Mouse (Mus musculus): ENCODE results near the gene Herc6. TPM values are rescaled to one million over a fixed set of nuclear protein-coding genes. Genes with fewer than 3 reads are reported as not detected.

Gene Herc6
- total RNA-seq, 2 experiments from 2014 or later = 12.4 to 18.6 TPM

DNA sequence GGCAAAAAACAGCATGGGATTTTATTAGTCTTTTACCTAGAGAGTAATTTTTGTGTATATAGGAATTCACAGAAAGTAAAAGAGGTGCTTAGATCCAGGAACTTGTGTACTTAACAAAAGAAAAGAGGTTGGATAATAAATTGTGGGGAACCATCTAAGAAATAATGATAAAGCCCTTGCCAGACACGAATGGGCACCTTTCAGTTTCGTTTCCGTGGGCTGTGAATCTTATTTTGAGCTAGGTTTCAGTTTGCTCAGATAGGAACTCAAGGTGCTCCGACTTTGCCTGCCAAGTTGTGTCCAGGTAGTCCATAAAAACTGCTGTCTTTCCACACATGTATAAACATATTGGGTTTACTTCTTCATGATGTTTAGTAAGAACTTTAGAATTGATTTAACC, 1.6 kb downstream of the Herc6 start:
- DNase-seq (ENCODE audit: extremely low spot score in 1 of 2, low spot score in 2 of 2) = no peak
- intact Hi-C loops (cut with DNase I) = loop anchor here (5.0 kb wide), 1 partner anchor 120 kb away; the partner anchor contains the start of gene Lancl2
- Histone ChIP-seq H3K4me3 (peak overlapping the region; percentile 4; the same call in 1 of the 2 replicates), H3K27ac (no peak overlapping the region)
- no peak for TF ChIP-seq CTCF (IDR thresholded peaks at IDR 0.05)

DNA sequence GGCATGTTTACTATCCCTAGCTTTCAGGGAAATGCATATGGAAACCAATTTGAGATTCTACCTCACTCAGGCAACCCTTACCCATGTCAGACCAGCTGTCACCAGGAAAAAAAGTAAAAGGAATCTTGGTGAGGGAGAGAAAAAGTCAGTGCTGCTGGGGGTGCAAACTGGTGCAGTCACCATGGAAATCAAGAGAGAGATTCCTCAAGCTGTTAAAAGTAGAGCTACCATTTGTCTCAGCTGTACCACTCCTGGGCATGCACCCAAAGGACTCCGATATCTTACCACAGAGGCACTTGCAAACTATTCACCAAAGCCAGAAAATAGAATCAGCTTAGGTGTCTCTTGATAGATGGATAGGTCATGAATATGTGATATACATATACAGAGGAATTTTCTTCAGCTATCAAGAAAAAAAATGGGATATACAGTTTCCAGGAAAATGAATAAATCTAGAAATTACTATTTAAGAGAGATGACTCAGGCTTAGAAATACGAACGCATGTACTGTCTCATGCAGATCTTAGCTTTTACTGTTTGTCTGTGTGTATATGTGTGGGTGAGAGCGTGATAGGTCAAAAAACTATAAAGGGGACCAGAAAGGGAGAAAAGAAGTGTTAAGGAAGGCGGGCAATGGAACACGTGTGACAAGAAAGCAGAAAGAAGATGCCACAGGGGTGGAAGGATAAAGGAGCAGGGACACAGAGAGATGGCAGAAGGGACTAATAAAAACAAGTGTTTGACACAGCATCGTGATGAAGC, 24.9 kb downstream of the Herc6 start:
- Histone ChIP-seq H3K27ac (peak overlapping the region; percentile 90), H3K4me3 (no peak overlapping the region)
- DNase-seq (ENCODE audit: extremely low spot score in 1 of 2, low spot score in 2 of 2) = peak; percentile 21 to 48
- no peak for TF ChIP-seq CTCF (IDR thresholded peaks at IDR 0.05)
- intact Hi-C loops (cut with DNase I) = loop anchor here (5.0 to 10.0 kb wide), 4 partner anchors 93 to 252 kb away; partner anchors contain the start of genes Lancl2 and Vopp1

DNA sequence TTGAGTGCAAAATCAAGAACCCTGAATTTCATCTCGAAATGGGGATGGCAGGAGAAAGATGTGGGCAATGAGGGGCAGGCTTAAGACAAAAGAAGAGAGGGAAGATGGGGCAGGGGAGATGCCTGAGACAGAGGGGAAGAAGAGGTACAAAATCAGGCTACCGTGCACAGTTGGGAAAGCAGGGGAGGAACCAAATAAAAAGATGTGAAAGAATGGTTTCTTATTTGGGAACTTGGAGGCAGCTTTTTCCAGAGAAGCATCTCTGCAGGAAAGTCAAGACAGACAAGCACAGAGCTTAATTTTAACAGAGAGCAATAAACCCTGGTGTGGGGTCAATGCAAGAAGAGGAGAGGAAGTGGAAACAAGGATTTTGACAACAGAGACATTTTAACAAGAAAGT, 27.2 kb downstream of the Herc6 start:
- intact Hi-C loops (cut with DNase I) = loop anchor here (1.0 to 10.0 kb wide), 5 partner anchors 76 to 249 kb away; partner anchors contain the start of genes Lancl2 and Vopp1
- no peak for DNase-seq (ENCODE audit: extremely low spot score in 1 of 2, low spot score in 2 of 2)

DNA sequence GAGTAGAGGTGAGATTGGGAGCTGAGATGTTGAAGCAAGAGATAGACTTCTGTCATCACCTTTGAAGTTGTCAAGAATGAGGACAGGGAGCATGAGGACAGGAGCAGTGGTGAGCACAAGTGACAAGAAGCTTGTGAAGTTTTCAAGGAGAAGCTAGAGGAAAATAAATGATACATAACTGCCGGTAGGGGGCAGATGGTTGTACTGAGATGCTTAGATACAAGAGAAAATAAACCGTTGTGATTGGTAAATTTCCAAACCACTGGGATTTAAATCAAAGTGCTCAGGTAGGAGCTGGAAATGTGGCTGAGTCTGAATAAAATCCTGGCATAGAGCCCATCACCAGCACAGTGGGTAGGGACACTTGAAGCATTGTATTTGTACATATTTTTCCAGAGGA, 28.8 kb downstream of the Herc6 start:
- no peak overlapping the region for H3K27ac ChIP-seq
- intact Hi-C loops (cut with DNase I) = loop anchor here (5.0 to 10.0 kb wide), 4 partner anchors 93 to 248 kb away; partner anchors contain the start of genes Lancl2 and Vopp1
- peak; percentile 56 for TF ChIP-seq CTCF (IDR thresholded peaks at IDR 0.05)
- DNase-seq (ENCODE audit: extremely low spot score in 1 of 2, low spot score in 2 of 2) = no peak
- no peak overlapping the region for H3K4me3 ChIP-seq

More for the DNA sequence above, 27.2 kb downstream of the Herc6 start:
- Histone ChIP-seq H3K27ac (peak overlapping the region; percentile 53; the same call in 1 of the 2 replicates), H3K4me3 (no peak overlapping the region)
- TF ChIP-seq CTCF (IDR thresholded peaks at IDR 0.05) = no peak

DNA sequence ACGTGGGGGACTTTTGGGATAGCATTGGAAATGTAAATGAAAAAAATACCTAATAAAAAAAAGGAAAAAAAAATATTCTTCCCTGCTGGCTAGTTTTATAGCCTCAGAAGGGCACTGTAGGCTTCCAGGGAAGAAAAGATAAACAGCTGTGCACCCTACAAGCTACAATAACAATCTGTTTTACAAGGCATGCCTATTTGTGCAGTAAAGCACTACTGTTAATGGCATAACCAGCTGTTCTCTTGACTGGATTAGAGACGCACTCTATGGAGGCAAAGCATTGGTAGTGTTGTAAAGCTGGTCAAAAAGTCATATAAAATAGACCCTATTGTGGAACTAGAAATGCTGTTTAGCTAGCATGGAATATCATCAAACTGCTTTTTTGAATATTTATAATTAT, 35.0 kb downstream of the Herc6 start:
- TF ChIP-seq CTCF (IDR thresholded peaks at IDR 0.05) = no peak
- no peak overlapping the region for H3K27ac ChIP-seq
- DNase-seq (ENCODE audit: extremely low spot score in 1 of 2, low spot score in 2 of 2) = no peak
- no peak overlapping the region for H3K4me3 ChIP-seq
- intact Hi-C loops (cut with DNase I) = no loop called here

DNA sequence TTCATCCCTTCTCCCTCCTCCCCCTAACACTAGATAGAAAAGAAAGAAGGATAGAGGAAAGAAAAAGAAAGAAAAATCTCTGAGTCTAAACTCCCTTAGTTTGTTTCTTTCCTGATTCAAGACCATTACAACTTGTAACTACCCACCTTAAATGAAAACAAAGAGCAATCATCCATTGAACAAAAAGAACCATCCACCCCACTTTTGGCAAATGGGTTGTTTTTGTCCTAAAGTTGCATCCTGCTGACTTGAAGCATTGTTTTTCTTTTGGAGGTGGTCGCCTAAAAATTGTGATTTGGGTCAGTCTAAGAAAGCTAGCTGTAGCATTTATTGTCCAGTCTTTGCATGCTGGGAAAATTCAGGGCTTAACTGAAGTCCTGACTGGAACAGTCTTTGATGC, 58.7 kb downstream of the Herc6 start:
- intact Hi-C loops (cut with DNase I) = no loop called here
- H3K4me3 ChIP-seq = no peak overlapping the region
- TF ChIP-seq CTCF (IDR thresholded peaks at IDR 0.05) = no peak
- no peak for DNase-seq (ENCODE audit: extremely low spot score in 1 of 2, low spot score in 2 of 2)
- H3K27ac ChIP-seq = no peak overlapping the region

DNA sequence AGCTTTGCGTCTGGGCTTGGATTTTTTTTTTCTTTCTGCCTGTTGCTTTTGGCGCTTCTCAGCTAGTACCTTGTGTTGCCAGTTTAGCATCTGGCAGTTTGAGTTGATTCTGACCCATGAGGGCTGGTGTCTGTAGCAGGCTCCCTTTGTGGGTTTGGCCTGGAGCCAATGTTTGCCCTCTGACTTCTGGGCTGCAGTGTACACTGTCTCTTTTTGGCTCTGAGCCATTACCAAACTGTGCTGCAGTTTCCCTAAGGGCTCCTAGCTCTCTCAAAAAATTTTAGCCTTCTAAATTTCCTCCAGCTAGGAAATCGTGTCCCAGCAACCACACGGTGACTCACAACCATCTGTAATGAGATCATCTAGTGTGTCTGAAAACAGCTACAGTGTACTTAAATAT, 61.0 kb downstream of the Herc6 start:
- Histone ChIP-seq H3K27ac (no peak overlapping the region), H3K4me3 (no peak overlapping the region)
- TF ChIP-seq CTCF (IDR thresholded peaks at IDR 0.05) = no peak
- peak; percentile 17 to 43 for DNase-seq (ENCODE audit: extremely low spot score in 1 of 2, low spot score in 2 of 2)
- intact Hi-C loops (cut with DNase I) = no loop called here

DNA sequence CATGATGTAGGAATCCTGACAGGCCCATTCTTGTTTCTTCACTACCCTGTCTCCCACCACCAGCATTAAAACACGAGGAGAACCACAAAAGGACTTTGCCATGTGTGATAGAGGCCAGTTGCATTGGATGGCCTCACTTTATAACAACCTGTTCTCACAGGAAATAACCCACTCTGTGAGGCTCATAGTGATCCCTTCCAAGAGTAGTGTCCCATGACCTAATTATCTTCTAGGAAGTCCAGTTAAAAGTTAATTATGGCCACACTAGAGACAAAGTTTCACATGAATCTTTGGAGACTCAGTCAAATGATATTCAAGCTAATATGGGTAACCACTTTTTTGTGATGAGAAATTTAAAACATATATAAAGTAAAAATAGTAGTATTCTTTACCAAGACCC, 66.5 kb downstream of the Herc6 start:
- intact Hi-C loops (cut with DNase I) = no loop called here
- DNase-seq (ENCODE audit: extremely low spot score in 1 of 2, low spot score in 2 of 2) = no peak
- H3K4me3 ChIP-seq = no peak overlapping the region
- no peak overlapping the region for H3K27ac ChIP-seq
- TF ChIP-seq CTCF (IDR thresholded peaks at IDR 0.05) = no peak

DNA sequence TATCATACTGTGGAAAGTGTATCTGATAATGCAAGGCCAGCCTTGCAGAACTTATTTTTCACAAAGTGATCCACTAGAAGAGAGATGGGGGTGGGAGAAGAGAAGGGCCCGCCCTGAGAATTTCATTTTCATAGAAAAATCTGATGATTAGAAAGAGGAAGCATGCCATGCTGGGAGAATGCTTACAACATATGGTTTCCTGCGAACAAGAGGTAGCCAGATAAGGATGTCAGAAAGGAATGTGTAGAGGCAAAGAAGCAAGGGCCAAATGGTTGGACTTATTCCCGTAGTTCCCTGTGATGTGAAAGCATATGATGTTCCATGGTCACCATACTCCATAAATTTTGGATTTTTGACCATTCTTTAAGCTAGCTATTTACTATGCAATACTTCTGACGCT, 80.5 kb downstream of the Herc6 start:
- H3K27ac ChIP-seq = no peak overlapping the region
- no peak for TF ChIP-seq CTCF (IDR thresholded peaks at IDR 0.05)
- DNase-seq (ENCODE audit: extremely low spot score in 1 of 2, low spot score in 2 of 2) = no peak
- intact Hi-C loops (cut with DNase I) = no loop called here
- H3K4me3 ChIP-seq = no peak overlapping the region

DNA sequence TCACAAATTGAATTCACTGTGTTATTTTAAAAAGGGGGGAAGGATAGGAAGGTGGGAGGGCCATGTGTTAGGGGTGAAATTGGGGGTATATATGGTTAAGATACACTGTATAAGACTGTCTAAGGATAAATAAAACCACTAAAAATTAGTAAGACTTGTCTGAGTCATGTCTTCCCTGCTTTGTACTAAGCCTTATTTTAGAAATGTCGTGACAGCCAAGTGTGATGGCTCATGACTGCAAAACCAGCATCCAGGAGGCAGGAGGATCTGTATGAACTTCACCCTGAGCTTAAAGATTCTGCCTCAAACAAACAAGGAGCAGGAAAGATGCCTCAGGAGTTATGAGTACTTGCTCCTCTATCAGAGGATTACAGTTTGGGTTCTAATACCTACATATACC, 103.4 kb downstream of the Herc6 start:
- peak overlapping the region; percentile 57 for H3K27ac ChIP-seq
- no peak for TF ChIP-seq CTCF (IDR thresholded peaks at IDR 0.05)
- intact Hi-C loops (cut with DNase I) = loop anchor here (1.0 kb wide), 1 partner anchor 76 kb away; no protein-coding TSS in a partner anchor
- peak in 1 of 2 experiments; percentile 8 for DNase-seq (ENCODE audit: extremely low spot score in 1 of 2, low spot score in 2 of 2)
- no peak overlapping the region for H3K4me3 ChIP-seq

DNA sequence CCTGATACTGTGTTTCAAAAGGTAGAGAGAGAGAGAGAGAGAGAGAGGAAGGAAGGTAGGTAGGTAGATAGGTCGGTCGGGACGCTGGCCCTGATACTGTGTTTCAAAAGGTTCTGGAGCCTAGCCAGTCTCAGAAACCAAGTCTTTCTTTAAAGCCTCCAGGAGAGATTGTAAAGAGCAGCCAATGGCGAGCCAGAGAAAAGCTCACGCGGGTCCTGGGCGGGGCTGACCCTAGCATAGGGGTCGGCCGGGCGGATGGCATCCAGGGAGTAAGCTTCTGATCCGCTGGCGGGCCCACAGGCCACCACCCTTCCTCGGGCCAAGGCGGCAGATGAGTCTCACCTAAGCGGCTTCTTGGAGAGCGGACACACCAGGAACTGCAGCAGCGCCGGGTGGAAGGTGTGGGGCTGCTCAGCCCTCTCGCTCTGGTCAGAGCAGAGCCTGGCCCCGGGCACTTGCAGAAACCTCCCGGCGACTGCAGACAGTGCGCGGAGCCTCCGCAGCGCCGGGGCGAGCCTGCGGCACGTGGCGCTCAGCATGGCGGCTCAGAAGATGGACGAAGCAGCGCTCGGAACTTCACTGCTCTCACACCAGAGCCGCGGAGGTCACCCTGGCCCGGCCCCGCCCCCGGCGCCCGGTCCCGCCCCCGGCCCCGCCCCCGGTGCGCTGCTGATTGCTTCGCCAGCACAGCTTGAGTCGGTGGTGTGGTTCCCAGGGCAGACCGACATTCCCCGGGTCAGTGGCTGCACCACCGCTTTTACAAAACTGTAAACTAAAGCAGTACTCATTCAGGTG, 110.9 kb downstream of the Herc6 start, which contains the start of gene Pyurf:
Pyurf (minus strand) TSS at position 612 of the 795 bp plus-strand sequence.
- DNase-seq (ENCODE audit: extremely low spot score in 1 of 2, low spot score in 2 of 2) = peak; percentile 79 to 83
- Histone ChIP-seq H3K4me3 (peak within 1 kb of the TSS; percentile 70), H3K27ac (peak within 1 kb of the TSS; percentile 96)
- intact Hi-C loops (cut with DNase I) = loop anchor here (5.0 kb wide), 1 partner anchor 894 kb away; the partner anchor contains the start of gene Kbtbd2
- peak; percentile 9; the same call in 1 of the 2 replicates for TF ChIP-seq CTCF (IDR thresholded peaks at IDR 0.05)

DNA sequence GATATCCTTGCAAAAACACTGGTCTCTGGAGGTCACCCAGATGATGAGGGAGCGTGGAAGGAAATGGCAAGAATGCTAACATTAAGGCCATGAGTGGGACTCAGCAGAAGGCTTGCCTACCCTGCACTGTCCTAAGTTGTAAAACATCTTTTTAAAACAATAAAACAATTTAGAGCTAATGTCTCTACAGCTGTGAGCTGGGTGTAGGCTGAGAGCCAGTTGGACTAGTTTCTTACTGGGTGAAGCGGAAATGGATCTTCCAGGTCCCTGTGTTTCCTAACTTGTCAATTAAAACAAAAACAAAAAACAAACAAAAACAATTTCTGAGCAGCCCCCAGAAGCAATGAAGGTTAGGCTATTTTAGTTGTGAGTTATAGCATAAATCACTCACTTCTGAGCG, 112.3 kb downstream of the Herc6 start:
- no peak for DNase-seq (ENCODE audit: extremely low spot score in 1 of 2, low spot score in 2 of 2)
- Histone ChIP-seq H3K4me3 (no peak overlapping the region), H3K27ac (no peak overlapping the region)
- intact Hi-C loops (cut with DNase I) = loop anchor here (5.0 kb wide), 1 partner anchor 896 kb away; the partner anchor contains the start of gene Kbtbd2
- TF ChIP-seq CTCF (IDR thresholded peaks at IDR 0.05) = no peak

All from left cerebral cortex, adult 2 months (tissue).